Mouse (Mus musculus): Measurements from ENCODE around the gene Rbm42.

Rbm42 gene

GRCm38 (mm10) chr7:30618658-30619057 is 31.5 kb downstream of the Rbm42 start:
- DNase-seq (ENCODE audit: low spot score), result no peak

GRCm38 (mm10) chr7:30615049-30615760 is 34.9 kb downstream of the Rbm42 start:
- DNase-seq (ENCODE audit: low spot score), result no peak

- DNase-seq (ENCODE audit: low spot score), result no peak
Measured at GRCm38 (mm10) chr7:30614454-30614853, 35.7 kb downstream of the Rbm42 start.

DNA sequence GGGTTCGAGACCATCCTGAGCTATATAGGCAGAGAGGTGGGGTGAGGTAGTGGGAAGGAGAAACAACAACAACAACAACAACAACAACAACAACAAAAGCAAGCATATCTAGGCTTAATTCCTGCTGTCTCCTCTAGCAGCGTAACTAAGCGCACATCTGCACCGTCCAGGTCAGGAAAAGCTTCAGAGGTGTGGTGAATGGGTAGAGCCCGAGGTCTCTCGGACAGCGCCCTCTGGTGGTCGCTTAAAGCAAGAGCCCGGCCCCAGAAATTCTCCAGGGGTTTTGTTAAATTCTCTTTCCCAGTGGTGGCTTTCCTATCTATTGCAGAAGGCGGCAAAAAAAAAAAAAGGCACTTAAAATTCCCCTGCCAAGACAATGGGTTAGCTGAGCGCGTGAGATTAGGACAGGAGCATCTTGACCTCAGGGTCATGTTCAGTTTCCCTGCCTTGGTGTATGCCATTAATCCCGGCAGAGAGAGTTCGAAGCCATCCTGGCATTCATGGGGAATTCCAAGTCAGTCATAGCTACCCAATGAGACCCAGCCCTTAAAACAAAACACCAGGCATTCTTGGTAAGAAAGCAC is 36.5 kb downstream of the Rbm42 start:
- DNase-seq (ENCODE audit: low spot score), result peak; percentile 73

- DNase-seq (ENCODE audit: low spot score), result peak; percentile 46
Measured at GRCm38 (mm10) chr7:30612654-30613402, 37.3 kb downstream of the Rbm42 start, which contains the start of gene Upk1a. TSS of gene Upk1a (minus strand) at chr7:30612847.

DNA sequence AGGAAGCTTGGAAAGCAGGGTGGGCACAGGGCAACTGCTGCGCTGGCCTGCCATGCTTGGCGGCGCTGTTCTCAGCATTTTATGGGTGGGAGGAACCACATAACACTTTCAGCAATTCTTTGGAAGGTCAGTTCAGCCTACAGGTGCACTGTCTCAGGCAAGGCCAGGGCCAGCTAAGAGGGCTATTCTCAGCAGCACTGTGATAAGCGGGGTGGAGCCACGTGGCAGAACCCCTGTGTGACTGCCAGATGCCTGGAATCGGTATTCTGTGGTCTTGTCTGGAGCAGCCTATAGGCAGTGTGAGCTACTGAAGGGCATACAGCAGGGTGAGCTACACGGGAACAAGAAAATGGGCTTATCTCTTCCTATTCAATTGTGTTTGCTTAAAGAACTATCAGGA is 40.1 kb downstream of the Rbm42 start:
- DNase-seq (ENCODE audit: low spot score), result no peak

DNA sequence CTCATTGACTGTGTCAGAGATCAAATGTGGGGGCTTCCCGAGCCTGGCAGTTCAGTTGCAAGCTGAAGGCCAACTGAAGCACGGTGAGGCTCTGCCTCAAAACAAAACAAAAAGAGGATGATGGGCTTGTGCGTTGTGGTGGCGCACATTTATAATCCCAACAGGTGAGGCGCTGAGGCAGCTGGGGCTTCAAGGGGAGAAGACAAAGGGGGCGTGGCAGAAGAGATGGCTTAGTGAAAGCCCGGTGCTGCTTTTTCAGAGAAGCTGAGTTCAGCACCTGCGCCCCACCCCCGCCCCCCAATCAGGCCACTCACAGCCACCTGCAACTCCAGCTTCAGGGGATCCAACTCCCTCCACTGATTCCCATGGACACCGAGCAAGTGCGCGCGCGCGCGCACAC is 41.6 kb downstream of the Rbm42 start:
- no peak for DNase-seq (ENCODE audit: low spot score)

- DNase-seq (ENCODE audit: low spot score), result peak; percentile 60
Measured at GRCm38 (mm10) chr7:30607706-30608309, 42.3 kb downstream of the Rbm42 start.

DNA sequence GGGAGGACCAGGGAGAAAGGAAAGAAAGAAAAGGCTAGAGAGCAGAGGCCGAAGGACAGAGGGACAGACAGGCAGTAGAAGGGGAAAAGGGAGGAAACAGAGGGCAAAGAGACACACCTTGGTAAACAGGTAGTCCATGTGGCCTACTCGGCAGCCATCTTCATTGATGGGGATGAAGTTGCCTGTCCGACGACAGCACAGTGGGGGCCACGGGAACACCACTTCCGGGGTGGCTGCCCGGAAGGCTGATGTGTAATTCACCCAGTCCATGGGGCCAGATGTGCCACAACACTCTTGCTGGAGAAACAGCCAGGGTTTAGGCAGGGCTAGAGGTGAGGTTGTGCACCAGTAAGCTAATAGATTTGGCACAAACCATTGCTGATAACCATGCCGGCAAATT is 45.2 kb downstream of the Rbm42 start:
- DNase-seq (ENCODE audit: low spot score), result no peak

GRCm38 (mm10) chr7:30604424-30604823 is 45.7 kb downstream of the Rbm42 start:
- DNase-seq (ENCODE audit: low spot score), result no peak

GRCm38 (mm10) chr7:30602583-30602982 is 47.5 kb downstream of the Rbm42 start:
- DNase-seq (ENCODE audit: low spot score), result peak; percentile 56

GRCm38 (mm10) chr7:30600651-30601050 is 49.5 kb downstream of the Rbm42 start:
- DNase-seq (ENCODE audit: low spot score), result peak; percentile 72

DNA sequence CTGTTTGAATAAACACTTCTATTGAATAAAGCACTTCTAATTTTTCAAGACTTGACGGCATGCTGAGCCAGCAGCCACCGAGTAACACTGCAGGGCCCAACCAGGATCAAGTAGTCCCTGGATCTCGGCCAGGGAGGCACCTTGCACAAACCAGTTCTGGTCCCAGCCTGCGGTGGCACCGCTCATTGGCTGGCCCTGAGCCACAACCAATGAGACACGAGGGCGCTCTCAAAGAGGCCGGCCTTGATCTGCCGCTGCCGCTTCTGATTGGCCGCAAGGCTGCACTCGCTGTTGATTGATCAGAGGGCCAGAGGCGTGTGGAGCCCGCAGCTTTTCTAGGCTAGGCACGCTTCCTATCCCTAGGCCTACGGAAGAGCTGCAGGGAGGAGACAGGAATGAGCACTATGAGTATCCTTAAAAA is 50.2 kb downstream of the Rbm42 start:
- DNase-seq (ENCODE audit: low spot score), result peak; percentile 81

DNA sequence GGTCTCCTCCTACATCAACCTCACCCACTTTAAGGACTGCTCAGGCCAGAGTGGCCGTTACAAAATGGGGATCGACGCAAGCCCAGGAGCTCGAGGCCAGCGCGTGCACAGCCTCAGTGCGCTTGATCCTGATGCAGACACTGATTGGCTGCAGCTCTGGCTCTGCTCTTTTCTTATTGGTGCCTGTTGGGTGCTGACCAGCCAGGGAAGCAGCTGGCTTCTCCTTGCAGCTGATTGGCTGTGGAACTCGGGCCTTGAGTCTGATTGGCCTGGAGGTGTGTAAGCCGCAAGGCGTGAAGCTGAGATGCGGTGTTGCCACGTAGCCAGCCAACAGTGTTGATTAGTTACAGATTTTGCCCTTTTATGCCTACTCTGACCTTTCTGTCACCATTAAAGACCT is 51.3 kb downstream of the Rbm42 start, which contains the start of gene Zbtb32:
Gene Zbtb32, minus strand, starts transcription at position 124 of the 400 bp plus-strand sequence.
- no peak for DNase-seq (ENCODE audit: low spot score)

DNA sequence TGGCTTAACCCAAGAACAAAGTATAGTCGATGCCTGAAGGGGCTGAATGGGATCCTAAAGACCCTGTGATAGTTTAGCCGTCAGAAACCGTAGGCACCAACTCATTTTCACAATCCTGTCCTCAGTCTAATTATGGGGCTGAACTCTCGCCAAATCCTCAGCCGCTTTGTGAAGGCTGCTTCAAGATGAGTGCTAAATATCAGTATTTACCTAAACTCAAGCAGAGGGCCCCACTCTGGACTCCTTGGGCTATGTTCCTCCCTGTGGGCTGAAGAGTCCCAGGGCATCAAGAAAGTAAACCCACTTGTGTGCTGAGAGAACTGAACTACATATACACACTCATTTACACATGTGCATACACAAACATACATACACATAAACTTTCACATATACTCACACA is 53.3 kb downstream of the Rbm42 start:
- no peak for DNase-seq (ENCODE audit: low spot score)

DNA sequence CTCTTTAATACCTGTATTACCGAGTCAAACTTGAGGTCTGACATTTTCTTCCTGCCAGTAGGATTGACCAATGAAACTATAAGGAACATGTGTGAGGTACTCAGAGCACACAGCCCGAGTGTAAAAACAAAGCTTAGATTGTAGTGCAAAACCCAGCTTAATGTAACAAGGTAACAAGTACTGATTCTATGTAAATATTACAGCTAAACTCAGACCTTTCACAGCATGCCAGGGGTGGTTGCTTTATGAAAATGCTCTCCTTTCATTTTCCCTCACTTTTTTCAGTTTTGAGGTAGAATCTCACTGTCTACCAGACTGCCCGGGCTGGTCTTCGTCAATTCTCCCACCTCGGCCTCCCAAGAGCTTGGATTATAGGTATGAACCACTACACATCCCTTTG is 54.0 kb downstream of the Rbm42 start:
- DNase-seq (ENCODE audit: low spot score), result no peak

GRCm38 (mm10) chr7:30594510-30595024 is 55.5 kb downstream of the Rbm42 start:
- no peak for DNase-seq (ENCODE audit: low spot score)

GRCm38 (mm10) chr7:30593579-30594509 is 56.3 kb downstream of the Rbm42 start:
- no peak for DNase-seq (ENCODE audit: low spot score)

GRCm38 (mm10) chr7:30592772-30593423 is 57.2 kb downstream of the Rbm42 start:
- no peak for DNase-seq (ENCODE audit: low spot score)

DNA sequence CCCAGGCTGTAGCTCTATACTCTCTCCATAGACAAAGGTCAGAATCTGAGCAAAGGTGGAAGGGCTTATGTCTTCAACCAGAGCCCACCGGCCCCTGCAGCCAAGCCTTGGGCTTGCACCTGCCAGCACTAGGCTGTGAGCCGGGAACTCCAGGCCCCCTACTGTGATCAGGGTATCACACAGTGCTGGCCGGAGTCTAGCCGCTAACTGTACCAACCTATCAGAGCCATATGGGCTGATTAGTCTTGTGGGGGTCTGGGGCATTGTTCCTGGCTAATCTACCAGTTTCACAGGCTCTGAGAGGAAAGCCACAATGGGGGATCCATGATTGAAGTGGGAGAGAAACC is 58.5 kb downstream of the Rbm42 start:
- no peak for DNase-seq (ENCODE audit: low spot score)
